Mouse (Mus musculus) liver, adult 2 months (tissue): ENCODE results near the gene Macf1.

Experiments used
- CTCF ChIP-seq: fragments of 200-500 bp; IDR thresholded peaks from 2 replicates; pipeline ENCODE4 v1.5.1; 2011; ENCODE audit warnings: low read depth, low read length, control low read depth
- POLR2A ChIP-seq: fragments of 200-500 bp; IDR thresholded peaks from 2 replicates; pipeline ENCODE4 v1.6.1; 2011; ENCODE audit warnings: low read length, control low read depth; ENCODE audit not compliant: insufficient read depth; ENCODE audit errors: extremely low read depth

- TF ChIP-seq POLR2A (no peak), CTCF (no peak)
Observed at GRCm38 (mm10) chr4:123363555-123363954, 320.6 kb downstream of the Macf1 start.
